In the genomic region with DNA sequence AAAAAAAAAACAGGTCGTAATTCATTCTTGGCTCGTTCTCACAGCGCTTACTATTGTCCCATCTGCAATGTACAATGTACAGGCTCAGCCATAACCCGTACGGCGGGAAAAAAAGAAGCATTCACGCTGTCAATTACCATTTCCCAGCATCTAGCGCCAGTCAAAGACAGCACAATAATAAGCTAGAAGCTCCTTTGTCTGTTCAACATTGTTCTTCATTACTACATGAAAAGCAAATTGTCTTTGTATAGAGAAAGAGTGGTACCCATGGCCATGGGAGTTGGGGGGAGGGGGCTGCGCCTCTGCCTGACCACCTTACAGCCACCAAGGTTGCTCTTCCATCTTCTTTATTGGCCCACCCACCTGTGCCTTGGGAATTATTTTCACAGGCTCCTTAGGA, we compare ENCODE assay signal across 16 mouse cellular contexts.
DNase-seq lines count a peak whose midpoint lies in the region; ATAC-seq lines count a peak whose summit lies in the region.
"Had no signal": no experiment of that assay in that cellular context is flagged by ENCODE, and none has a peak within 500 bp of the region (broad histone marks: within the 10 kb centered on the region; RNA-seq: fewer than 3 reads in every experiment).

No protein-coding gene starts in this region.

- 3% methylated on average over 9 of the region's 9 CpGs for WGBS in forebrain, embryonic 13.5 days
- WGBS in hindbrain, embryonic 15.5 days, result 13% methylated on average over 9 of the region's 9 CpGs
- WGBS in midbrain, embryonic 16.5 days, result 17% methylated on average over 9 of the region's 9 CpGs

- no peaks in the 10 kb centered on the region for H3K27me3 ChIP-seq in forebrain, embryonic 13.5 days
- H3K27me3 ChIP-seq in hindbrain, embryonic 15.5 days, result no peaks in the 10 kb centered on the region
- no peaks in the 10 kb centered on the region for H3K27me3 ChIP-seq in midbrain, embryonic 16.5 days (ENCODE audit: control insufficient read depth, insufficient read depth, low read depth, low read length)
- H3K27me3 ChIP-seq: liver, embryonic 15.5 days had no signal

- H3K36me3 ChIP-seq in forebrain, embryonic 13.5 days (ENCODE audit: poor library complexity, severe bottlenecking), result no peaks in the 10 kb centered on the region
- H3K36me3 ChIP-seq in hindbrain, embryonic 15.5 days, result no peaks in the 10 kb centered on the region
- no peaks in the 10 kb centered on the region for H3K36me3 ChIP-seq in midbrain, embryonic 16.5 days (ENCODE audit: control insufficient read depth, insufficient read depth, low read length)
- H3K36me3 ChIP-seq: liver, embryonic 15.5 days had no signal

- H3K4me1 ChIP-seq in forebrain, embryonic 13.5 days, result peaks cover 46% of the 10 kb centered on the region
- peaks cover 21% of the 10 kb centered on the region for H3K4me1 ChIP-seq in hindbrain, embryonic 15.5 days (replicated peaks)
- H3K4me1 ChIP-seq in midbrain, embryonic 16.5 days (ENCODE audit: control insufficient read depth, insufficient read depth, low read length), result peaks cover 20% of the 10 kb centered on the region
- H3K4me1 ChIP-seq: liver, embryonic 15.5 days had no signal

- DNase-seq in embryo, embryonic 10 days (ENCODE audit: low spot score), result peak; percentile 47
- DNase-seq in T-cell, adult 2 months (ENCODE audit: low spot score), result no peak
- DNase-seq in frontal cortex, postnatal 36 days (ENCODE audit: low spot score in 2 of 2), result no peak
- no peak for DNase-seq in layer of hippocampus, adult 18-20 months (ENCODE audit: low spot score in 2 of 2)
- DNase-seq: adrenal gland, postnatal 25 days; B cell, adult 2 months; gastrocnemius, adult 2 months; heart, postnatal 36 days; kidney, adult 2 months; lung, postnatal 14 days had no signal

- no peaks in the 10 kb centered on the region for H3K9me3 ChIP-seq in forebrain, embryonic 13.5 days (replicated peaks)
- no peaks in the 10 kb centered on the region for H3K9me3 ChIP-seq in hindbrain, embryonic 15.5 days
- H3K9me3 ChIP-seq in midbrain, embryonic 16.5 days (replicated peaks; ENCODE audit: control insufficient read depth, low read length, poor library complexity, severe bottlenecking), result no peaks in the 10 kb centered on the region
- H3K9me3 ChIP-seq: liver, embryonic 15.5 days had no signal

- ATAC-seq in forebrain, embryonic 13.5 days, result peak; percentile 83
- peak; percentile 63; the same call in 1 of the 2 replicates for ATAC-seq in hindbrain, embryonic 15.5 days (ENCODE audit: low FRiP score, low read depth)
- ATAC-seq in midbrain, embryonic 16.5 days, result peak; percentile 80; the same call in 1 of the 2 replicates
- ATAC-seq in activated CD4-positive, CD25-positive, alpha-beta regulatory T cell, adult 4 months, result no peak

- 0 out of 2 replicates have a peak overlapping the region, but pooled peaks have one; percentile 26 for H3K9ac ChIP-seq in forebrain, embryonic 13.5 days
- H3K9ac ChIP-seq in hindbrain, embryonic 15.5 days, result no peak overlapping the region
- peak overlapping the region; percentile 44 for H3K9ac ChIP-seq in midbrain, embryonic 16.5 days (ENCODE audit: low read depth, low read length)
- H3K9ac ChIP-seq: liver, embryonic 15.5 days had no signal

- peak overlapping the region; percentile 85 for H3K27ac ChIP-seq in forebrain, embryonic 13.5 days
- 0 out of 2 replicates have a peak overlapping the region, but pooled peaks have one; percentile 19 for H3K27ac ChIP-seq in hindbrain, embryonic 15.5 days (replicated peaks)
- H3K27ac ChIP-seq in midbrain, embryonic 16.5 days (ENCODE audit: low read length), result peak overlapping the region; percentile 66
- H3K27ac ChIP-seq: gastrocnemius, adult 2 months; liver, embryonic 15.5 days had no signal

- H3K4me2 ChIP-seq in forebrain, embryonic 13.5 days, result peak overlapping the region; percentile 47
- H3K4me2 ChIP-seq in hindbrain, embryonic 15.5 days, result peak overlapping the region; percentile 44
- H3K4me2 ChIP-seq in midbrain, embryonic 16.5 days (ENCODE audit: low read length), result peak overlapping the region; percentile 47
- H3K4me2 ChIP-seq: liver, embryonic 15.5 days had no signal

- H3K4me3 ChIP-seq in forebrain, embryonic 13.5 days, result no peak overlapping the region
- peak overlapping the region; percentile 5 for H3K4me3 ChIP-seq in hindbrain, embryonic 15.5 days
- peak overlapping the region; percentile 14 for H3K4me3 ChIP-seq in midbrain, embryonic 16.5 days (ENCODE audit: low read depth, low read length)
- H3K4me3 ChIP-seq: erythroblast, embryonic 14.5 days; gastrocnemius, adult 2 months; liver, embryonic 15.5 days had no signal

Comparison
In these comparisons a context has a peak if more than half of its experiments do, and no peak if none do; other contexts are left out.
1. H3K27ac ChIP-seq: peak in every context shown above with its lines; median percentile 85 in forebrain, embryonic 13.5 days; 66 in midbrain, embryonic 16.5 days; 19 in hindbrain, embryonic 15.5 days.